Mouse (Mus musculus) heart, postnatal 0 days (tissue): ENCODE data around the gene Lmod2. TPM values are rescaled to one million over a fixed set of nuclear protein-coding genes. Genes with fewer than 3 reads are reported as not detected.

Source experiments
- ATAC-seq: fragments of 200-750 bp; cut with Nextera tagmentation; 2 replicates; pipeline ENCODE4 v1.8.0; 2017; ENCODE audit warnings: low read depth, moderate number of reproducible peaks, moderate library complexity; ENCODE audit not compliant: insufficient read depth
- DNase-seq: peaks from one replicate; pipeline ENCODE4 v3.0.0-alpha.2; 2016; ENCODE audit warnings: low spot score
- H3K27ac ChIP-seq: fragments of 300-500 bp; sonication (generic); 2 replicates; pipeline ENCODE4 v1.5.1; 2014; ENCODE audit warnings: low read depth, mild to moderate bottlenecking
- H3K27me3 ChIP-seq: fragments of 300-500 bp; sonication (generic); 2 replicates; pipeline ENCODE4 v1.6.1; 2014; ENCODE audit warnings: low read length, mixed read lengths; ENCODE audit not compliant: control insufficient read depth, insufficient read depth
- H3K36me3 ChIP-seq: fragments of 300-500 bp; sonication (generic); replicated peaks from 2 replicates; pipeline ENCODE4 v1.6.1; 2014; ENCODE audit warnings: low read length, mixed read lengths; ENCODE audit not compliant: control insufficient read depth, insufficient read depth
- H3K4me1 ChIP-seq: fragments of 300-500 bp; sonication (generic); 2 replicates; pipeline ENCODE4 v1.6.1; 2014; ENCODE audit warnings: antibody characterized with exemption; ENCODE audit not compliant: control insufficient read depth, insufficient read depth
- H3K4me2 ChIP-seq: fragments of 300-500 bp; sonication (generic); 2 replicates; pipeline ENCODE4 v1.6.1; 2014; ENCODE audit warnings: low read depth, mild to moderate bottlenecking, low read length, moderate library complexity
- H3K4me3 ChIP-seq: fragments of 300-500 bp; sonication (generic); 2 replicates; pipeline ENCODE4 v1.5.1; 2014; ENCODE audit warnings: low read depth, low read length
- H3K9ac ChIP-seq: fragments of 300-500 bp; sonication (generic); replicated peaks from 2 replicates; pipeline ENCODE4 v1.6.1; 2014; ENCODE audit warnings: low read depth, low read length, mixed read lengths
- H3K9me3 ChIP-seq: fragments of 300-500 bp; sonication (generic); replicated peaks from 2 replicates; pipeline ENCODE4 v1.6.1; 2016; ENCODE audit warnings: low read length; ENCODE audit not compliant: control insufficient read depth
- CTCF ChIP-seq: IDR thresholded peaks from 2 replicates; pipeline ENCODE4 v1.5.1; 2016; ENCODE audit warnings: antibody characterized with exemption, control low read depth, low read depth
- EP300 ChIP-seq: IDR thresholded peaks from 2 replicates; pipeline ENCODE4 v1.6.1; 2016; ENCODE audit warnings: antibody characterized with exemption, low read depth
- WGBS: fragments of 180-500 bp; shearing (Covaris S2); extraction: QIAGEN DNeasy Blood & Tissue Kit; methylation state at CpG from one replicate; pipeline ENCODE4 v1.1.7; 2014; 5-methylcytosine and 5-hydroxymethylcytosine counted together
- polyA plus RNA-seq: library from polyadenylated mRNA; unstranded; fragments of >200 nt; fragmentation: Nextera tagmentation; extraction: Ambion mirVana; gene quantifications from 2 replicates; pipeline ENCODE4 v1.2.1, GENCODE M21; 2015
- total RNA-seq: library from RNA; depleted of rRNA; stranded (reverse); fragments of >200 nt; gene quantifications from 2 replicates; pipeline ENCODE4 v1.2.3, GENCODE M21; 2014; ENCODE audit warnings: low replicate concordance

The Lmod2 gene
- total and polyA plus RNA-seq, 2 experiments from 2014 or later: 51.9 to 70.3 TPM

- 45% methylated on average over 9 of the region's 9 CpGs for WGBS
- Histone ChIP-seq H3K4me3 (no peak overlapping the region), H3K4me2 (no peak overlapping the region), H3K27ac (no peak overlapping the region), H3K27me3 (no peaks in the 10 kb centered on the region), H3K36me3 (no peaks in the 10 kb centered on the region), H3K9me3 (no peaks in the 10 kb centered on the region), H3K9ac (no peak overlapping the region), H3K4me1 (no peaks in the 10 kb centered on the region)
- DNase-seq (no peak), ATAC-seq (no peak)
- TF ChIP-seq CTCF (no peak), EP300 (no peak)
These were observed 33.5 kb upstream of the Lmod2 start for GRCm38 (mm10) chr6:24564081-24564480.

- TF ChIP-seq CTCF (no peak), EP300 (no peak)
These were observed 32.7 kb upstream of the Lmod2 start for GRCm38 (mm10) chr6:24564886-24565285.

DNA sequence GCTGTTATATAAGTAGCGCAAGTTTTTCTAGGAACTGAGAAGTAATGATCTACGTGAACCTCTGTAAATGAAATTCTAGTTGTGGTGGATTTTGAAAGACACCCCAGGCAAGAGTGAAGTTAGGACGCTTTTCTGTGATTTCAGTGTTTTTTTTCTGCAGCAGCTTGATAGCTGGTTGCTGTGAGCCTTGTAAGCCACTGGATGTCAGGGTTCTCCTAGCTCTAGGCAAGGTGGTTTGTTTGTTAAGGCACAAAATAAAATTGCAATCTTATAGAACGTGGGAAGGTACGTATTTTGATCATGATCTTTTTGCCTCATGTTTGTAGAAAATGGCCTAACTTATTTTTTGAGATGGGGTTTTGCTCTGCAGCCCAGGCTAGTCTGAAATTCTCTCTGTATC is 28.6 kb upstream of the Lmod2 start:
- TF ChIP-seq CTCF (peak; percentile 69), EP300 (no peak)
- no peak overlapping the region for H3K4me2 ChIP-seq
- 62% methylated on average over 5 of the region's 5 CpGs for WGBS
- no peaks in the 10 kb centered on the region for H3K27me3 ChIP-seq
- H3K4me3 ChIP-seq: no peak overlapping the region
- peaks cover 6% of the 10 kb centered on the region; the same call in 1 of the 2 replicates for H3K4me1 ChIP-seq
- H3K9ac ChIP-seq: no peak overlapping the region
- peak; percentile 62 for ATAC-seq
- H3K27ac ChIP-seq: peak overlapping the region; percentile 60; the same call in 1 of the 2 replicates
- H3K9me3 ChIP-seq: 0 out of 2 replicates have a peak, but pooled peaks cover 4% of the 10 kb centered on the region
- peak; percentile 41 for DNase-seq
- H3K36me3 ChIP-seq: no peaks in the 10 kb centered on the region

More at GRCm38 (mm10) chr6:24564886-24565285, 32.7 kb upstream of the Lmod2 start:
- H3K27ac ChIP-seq: no peak overlapping the region
- DNase-seq (no peak), ATAC-seq (no peak)
- 50% methylated on average over 1 of the region's 1 CpGs for WGBS
- no peak overlapping the region for H3K4me3 ChIP-seq
- no peaks in the 10 kb centered on the region for H3K27me3 ChIP-seq
- no peaks in the 10 kb centered on the region for H3K36me3 ChIP-seq
- H3K9ac ChIP-seq: no peak overlapping the region
- no peak overlapping the region for H3K4me2 ChIP-seq
- no peaks in the 10 kb centered on the region; the same call in 1 of the 2 replicates for H3K4me1 ChIP-seq
- no peaks in the 10 kb centered on the region for H3K9me3 ChIP-seq

DNA sequence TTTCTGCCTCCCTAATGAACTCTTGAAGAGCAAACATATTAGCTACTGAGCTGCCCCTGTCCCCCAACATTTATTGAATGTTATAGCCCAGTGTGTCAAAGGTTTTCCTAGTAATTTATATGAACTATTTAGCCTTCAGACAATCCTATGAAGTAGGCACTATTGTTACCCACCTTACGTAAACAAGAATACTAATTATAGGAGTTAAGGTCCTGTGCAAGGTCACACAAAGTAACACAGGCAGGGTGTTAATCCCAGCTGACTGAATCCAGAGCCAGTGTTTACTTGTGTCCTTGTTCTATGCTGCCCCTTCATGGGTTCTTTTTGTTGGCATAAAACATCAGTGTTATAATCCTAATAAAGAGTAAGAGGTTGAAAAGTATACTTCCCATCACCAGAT is 27.9 kb upstream of the Lmod2 start:
- peaks cover 10% of the 10 kb centered on the region for H3K9me3 ChIP-seq
- no peak overlapping the region for H3K4me3 ChIP-seq
- WGBS: 37% methylated on average over 1 of the region's 1 CpGs
- ATAC-seq: peak; percentile 81
- H3K4me1 ChIP-seq: peaks cover 6% of the 10 kb centered on the region; the same call in 1 of the 2 replicates
- peak overlapping the region; percentile 60 for H3K27ac ChIP-seq
- no peaks in the 10 kb centered on the region for H3K36me3 ChIP-seq
- TF ChIP-seq CTCF (no peak), EP300 (no peak)
- no peaks in the 10 kb centered on the region for H3K27me3 ChIP-seq
- DNase-seq: peak; percentile 73
- no peak overlapping the region for H3K4me2 ChIP-seq
- no peak overlapping the region for H3K9ac ChIP-seq

DNA sequence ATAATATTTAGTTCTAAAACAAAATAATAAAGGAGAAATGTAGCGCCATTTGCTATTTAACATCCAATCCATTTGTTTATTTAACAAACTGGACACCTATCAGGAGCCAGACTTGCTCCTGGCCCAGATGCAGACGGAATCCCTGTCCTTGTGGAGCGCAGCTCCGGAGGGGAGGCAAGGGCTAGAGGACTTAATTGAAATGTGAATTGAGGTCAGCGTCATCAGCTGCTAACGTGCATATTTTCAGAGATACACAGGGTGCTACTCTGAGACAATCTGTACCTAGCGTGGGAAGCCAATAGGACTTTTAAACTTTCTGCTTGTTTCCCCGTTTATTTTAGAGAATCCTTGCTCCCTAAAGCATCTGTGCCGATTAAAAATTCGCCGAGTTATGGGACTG is 27.3 kb upstream of the Lmod2 start:
- Histone ChIP-seq H3K36me3 (no peaks in the 10 kb centered on the region), H3K27me3 (no peaks in the 10 kb centered on the region), H3K9ac (no peak overlapping the region), H3K27ac (peak overlapping the region; percentile 60), H3K4me2 (peak overlapping the region; percentile 18; the same call in 1 of the 2 replicates), H3K9me3 (peaks cover 10% of the 10 kb centered on the region), H3K4me3 (no peak overlapping the region), H3K4me1 (peaks cover 6% of the 10 kb centered on the region; the same call in 1 of the 2 replicates)
- WGBS: 60% methylated on average over 11 of the region's 11 CpGs
- TF ChIP-seq CTCF (no peak), EP300 (no peak)
- ATAC-seq: peak; percentile 40; the same call in 1 of the 2 replicates
- DNase-seq: no peak

GRCm38 (mm10) chr6:24571126-24571525 is 26.4 kb upstream of the Lmod2 start:
- ATAC-seq: 0 out of 2 replicates have a peak, but pooled peaks have one; percentile 40

More at GRCm38 (mm10) chr6:24571126-24571525, 26.4 kb upstream of the Lmod2 start:
- 48% methylated on average over 6 of the region's 6 CpGs for WGBS
- Histone ChIP-seq H3K9me3 (peaks cover 10% of the 10 kb centered on the region), H3K27ac (peak overlapping the region; percentile 63), H3K9ac (no peak overlapping the region), H3K4me2 (no peak overlapping the region), H3K4me1 (peaks cover 6% of the 10 kb centered on the region; the same call in 1 of the 2 replicates), H3K27me3 (no peaks in the 10 kb centered on the region), H3K36me3 (no peaks in the 10 kb centered on the region), H3K4me3 (no peak overlapping the region)
- no peak for TF ChIP-seq CTCF
- DNase-seq: no peak
